Mouse (Mus musculus): ENCODE data around the gene Slc6a6. TPM values are rescaled to one million over a fixed set of nuclear protein-coding genes. Genes with fewer than 3 reads are reported as not detected.

Slc6a6 gene
- polyA plus RNA-seq, 1 experiment, result 98.2 TPM

DNA sequence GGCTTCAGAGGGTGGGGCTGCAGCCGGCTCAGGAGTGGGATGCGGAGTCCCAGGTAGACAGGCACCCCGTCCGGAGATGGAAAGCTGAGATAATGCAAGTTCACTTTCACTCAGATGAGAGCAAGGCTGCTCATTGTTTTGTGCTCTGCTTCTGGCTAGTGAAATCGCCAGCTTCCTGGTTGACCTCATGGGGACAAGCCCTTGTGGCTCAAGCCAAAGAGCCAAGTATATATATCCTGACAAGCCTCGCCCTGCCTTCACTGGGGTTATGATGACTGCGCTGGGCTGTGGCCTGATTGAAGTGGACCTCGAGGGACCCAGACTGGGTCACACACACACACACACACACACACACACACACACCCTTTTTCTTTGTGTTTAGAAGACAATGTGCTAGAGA is 31.2 kb downstream of the Slc6a6 start:
- no peak for TF ChIP-seq POLR2A (IDR thresholded peaks at IDR 0.05; ENCODE audit: insufficient read length, low read depth)
- no peak for TF ChIP-seq CEBPB (IDR thresholded peaks at IDR 0.05; ENCODE audit: insufficient read depth, poor library complexity, severe bottlenecking)
- no peak for TF ChIP-seq MYOG (IDR thresholded peaks at IDR 0.05; ENCODE audit: control insufficient read depth in 1 of 3, insufficient read depth in 1 of 3, insufficient read length in 2 of 3, low read depth in 2 of 3)
- no peak for TF ChIP-seq TCF3 (IDR thresholded peaks at IDR 0.05; ENCODE audit: insufficient read length, low read depth)
- TF ChIP-seq TCF12 (IDR thresholded peaks at IDR 0.05; ENCODE audit: insufficient read depth, poor library complexity, severe bottlenecking), result no peak
- TF ChIP-seq SRF (IDR thresholded peaks at IDR 0.05; ENCODE audit: control insufficient read depth, insufficient read length, low read depth), result no peak
- TF ChIP-seq MYOD1 (IDR thresholded peaks at IDR 0.05; ENCODE audit: control insufficient read depth in 1 of 3, insufficient read length in 2 of 3, low read depth in 2 of 3), result no peak
- no peak for TF ChIP-seq USF1 (IDR thresholded peaks at IDR 0.05; ENCODE audit: low read depth)
- no peak for TF ChIP-seq E2F4 (IDR thresholded peaks at IDR 0.05; ENCODE audit: insufficient read depth)
- TF ChIP-seq REST (IDR thresholded peaks at IDR 0.05; ENCODE audit: insufficient read depth, insufficient read length), result no peak
- TF ChIP-seq POLR2AphosphoS2 (IDR thresholded peaks at IDR 0.05; ENCODE audit: insufficient read length, low read depth), result no peak
- no peak for TF ChIP-seq MAX (IDR thresholded peaks at IDR 0.05; ENCODE audit: low read depth)
- peaks cover 71% of the 10 kb centered on the region for H3K79me2 ChIP-seq (ENCODE audit: control insufficient read depth, insufficient read depth)
- no peak overlapping the region for H3K4me3 ChIP-seq
- H3K36me3 ChIP-seq (ENCODE audit: control insufficient read depth, insufficient read depth), result peaks cover 27% of the 10 kb centered on the region
- H3K4me2 ChIP-seq (ENCODE audit: low read depth), result peak overlapping the region; percentile 21
- no peaks in the 10 kb centered on the region for H3K27me3 ChIP-seq (ENCODE audit: control insufficient read depth, insufficient read depth, insufficient read length)
- no peak overlapping the region for H3ac ChIP-seq (ENCODE audit: control insufficient read depth, insufficient read length)

DNA sequence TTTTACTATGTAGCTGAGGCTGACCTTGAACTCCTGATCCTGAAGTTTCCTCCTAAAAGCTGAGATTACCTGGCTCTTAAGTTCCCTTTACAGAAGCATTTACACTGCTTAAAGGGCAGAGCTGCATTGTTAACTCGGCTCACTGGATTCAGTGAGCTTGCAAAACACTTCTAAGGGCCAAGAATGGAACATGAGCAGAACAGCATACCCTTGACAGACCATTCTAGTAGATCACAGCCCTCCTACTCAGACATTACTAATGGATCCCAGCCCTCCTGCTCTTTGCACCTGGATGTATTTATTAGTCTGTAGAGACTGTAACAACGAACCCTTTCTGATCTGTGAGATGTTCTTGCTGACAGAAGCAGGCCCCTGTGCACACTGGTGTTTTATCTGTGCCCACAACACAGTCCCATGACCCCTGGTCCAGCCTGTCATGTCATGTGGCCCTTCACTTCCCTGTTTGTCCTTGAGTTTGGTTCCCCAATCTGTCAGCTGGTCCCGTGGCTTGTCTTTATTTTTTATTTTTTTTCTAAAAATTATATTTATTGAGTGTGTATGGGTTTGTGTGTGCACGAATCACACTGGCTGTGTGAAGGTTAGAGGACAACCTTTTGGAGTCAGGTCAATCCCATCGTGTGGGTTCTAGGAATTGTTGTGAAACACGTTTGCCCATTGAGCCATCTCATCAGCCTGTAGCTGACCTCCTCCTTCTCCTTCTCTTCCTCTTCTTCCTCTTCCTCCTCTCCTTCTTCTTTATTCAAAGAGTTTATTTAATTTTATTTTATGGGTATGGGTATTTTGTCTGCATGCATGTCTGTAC is 32.3 kb downstream of the Slc6a6 start:
- no peak for TF ChIP-seq POLR2AphosphoS2 (IDR thresholded peaks at IDR 0.05; ENCODE audit: insufficient read length, low read depth)
- TF ChIP-seq MYOD1 (IDR thresholded peaks at IDR 0.05; ENCODE audit: control insufficient read depth in 1 of 3, insufficient read length in 2 of 3, low read depth in 2 of 3), result no peak
- TF ChIP-seq USF1 (IDR thresholded peaks at IDR 0.05; ENCODE audit: low read depth), result no peak
- TF ChIP-seq MAX (IDR thresholded peaks at IDR 0.05; ENCODE audit: low read depth), result no peak
- TF ChIP-seq TCF3 (IDR thresholded peaks at IDR 0.05; ENCODE audit: insufficient read length, low read depth), result no peak
- no peak for TF ChIP-seq SRF (IDR thresholded peaks at IDR 0.05; ENCODE audit: control insufficient read depth, insufficient read length, low read depth)
- no peak for TF ChIP-seq REST (IDR thresholded peaks at IDR 0.05; ENCODE audit: insufficient read depth, insufficient read length)
- TF ChIP-seq CEBPB (IDR thresholded peaks at IDR 0.05; ENCODE audit: insufficient read depth, poor library complexity, severe bottlenecking), result no peak
- TF ChIP-seq E2F4 (IDR thresholded peaks at IDR 0.05; ENCODE audit: insufficient read depth), result no peak
- no peak for TF ChIP-seq POLR2A (IDR thresholded peaks at IDR 0.05; ENCODE audit: insufficient read length, low read depth)
- no peak for TF ChIP-seq TCF12 (IDR thresholded peaks at IDR 0.05; ENCODE audit: insufficient read depth, poor library complexity, severe bottlenecking)
- TF ChIP-seq MYOG (IDR thresholded peaks at IDR 0.05; ENCODE audit: control insufficient read depth in 1 of 3, insufficient read depth in 1 of 3, insufficient read length in 2 of 3, low read depth in 2 of 3), result no peak
- no peak overlapping the region for H3K4me2 ChIP-seq (ENCODE audit: low read depth)
- no peak overlapping the region for H3K4me3 ChIP-seq
- peaks cover 22% of the 10 kb centered on the region for H3K36me3 ChIP-seq (ENCODE audit: control insufficient read depth, insufficient read depth)
- H3K79me2 ChIP-seq (ENCODE audit: control insufficient read depth, insufficient read depth), result peaks cover 71% of the 10 kb centered on the region
- no peaks in the 10 kb centered on the region for H3K27me3 ChIP-seq (ENCODE audit: control insufficient read depth, insufficient read depth, insufficient read length)
- no peak overlapping the region for H3ac ChIP-seq (ENCODE audit: control insufficient read depth, insufficient read length)

- H3K4me3 ChIP-seq, result no peak overlapping the region
- no peak overlapping the region for H3K4me2 ChIP-seq (ENCODE audit: low read depth)
- H3K27me3 ChIP-seq (ENCODE audit: control insufficient read depth, insufficient read depth, insufficient read length), result no peaks in the 10 kb centered on the region
- H3ac ChIP-seq (ENCODE audit: control insufficient read depth, insufficient read length), result no peak overlapping the region
- no peak for TF ChIP-seq MYOD1 (IDR thresholded peaks at IDR 0.05; ENCODE audit: control insufficient read depth in 1 of 3, insufficient read length in 2 of 3, low read depth in 2 of 3)
- TF ChIP-seq CEBPB (IDR thresholded peaks at IDR 0.05; ENCODE audit: insufficient read depth, poor library complexity, severe bottlenecking), result no peak
- no peak for TF ChIP-seq POLR2A (IDR thresholded peaks at IDR 0.05; ENCODE audit: insufficient read length, low read depth)
- TF ChIP-seq TCF3 (IDR thresholded peaks at IDR 0.05; ENCODE audit: insufficient read length, low read depth), result no peak
- no peak for TF ChIP-seq SRF (IDR thresholded peaks at IDR 0.05; ENCODE audit: control insufficient read depth, insufficient read length, low read depth)
- TF ChIP-seq E2F4 (IDR thresholded peaks at IDR 0.05; ENCODE audit: insufficient read depth), result no peak
- no peak for TF ChIP-seq MYOG (IDR thresholded peaks at IDR 0.05; ENCODE audit: control insufficient read depth in 1 of 3, insufficient read depth in 1 of 3, insufficient read length in 2 of 3, low read depth in 2 of 3)
- TF ChIP-seq MAX (IDR thresholded peaks at IDR 0.05; ENCODE audit: low read depth), result no peak
- TF ChIP-seq REST (IDR thresholded peaks at IDR 0.05; ENCODE audit: insufficient read depth, insufficient read length), result no peak
- no peak for TF ChIP-seq TCF12 (IDR thresholded peaks at IDR 0.05; ENCODE audit: insufficient read depth, poor library complexity, severe bottlenecking)
- TF ChIP-seq POLR2AphosphoS2 (IDR thresholded peaks at IDR 0.05; ENCODE audit: insufficient read length, low read depth), result no peak
- no peak for TF ChIP-seq USF1 (IDR thresholded peaks at IDR 0.05; ENCODE audit: low read depth)
- H3K36me3 ChIP-seq (ENCODE audit: control insufficient read depth, insufficient read depth), result peaks cover 26% of the 10 kb centered on the region
- H3K79me2 ChIP-seq (ENCODE audit: control insufficient read depth, insufficient read depth), result peaks cover 66% of the 10 kb centered on the region
These were observed 34.2 kb downstream of the Slc6a6 start for GRCm38 (mm10) chr6:91718067-91718466.

- H3K27me3 ChIP-seq (ENCODE audit: control insufficient read depth, insufficient read depth, insufficient read length), result no peaks in the 10 kb centered on the region
- TF ChIP-seq TCF3 (IDR thresholded peaks at IDR 0.05; ENCODE audit: insufficient read length, low read depth), result no peak
- TF ChIP-seq MYOG (IDR thresholded peaks at IDR 0.05; ENCODE audit: control insufficient read depth in 1 of 3, insufficient read depth in 1 of 3, insufficient read length in 2 of 3, low read depth in 2 of 3), result peak in 1 of 3 experiments; percentile 30
- TF ChIP-seq USF1 (IDR thresholded peaks at IDR 0.05; ENCODE audit: low read depth), result no peak
- H3K36me3 ChIP-seq (ENCODE audit: control insufficient read depth, insufficient read depth), result peaks cover 31% of the 10 kb centered on the region
- H3ac ChIP-seq (ENCODE audit: control insufficient read depth, insufficient read length), result no peak overlapping the region
- no peak overlapping the region for H3K4me3 ChIP-seq
- H3K4me2 ChIP-seq (ENCODE audit: low read depth), result no peak overlapping the region
- H3K79me2 ChIP-seq (ENCODE audit: control insufficient read depth, insufficient read depth), result peaks cover 60% of the 10 kb centered on the region
These were observed 34.8 kb downstream of the Slc6a6 start for GRCm38 (mm10) chr6:91718603-91719002.

Data from myocyte (in vitro differentiated cells).